Mouse (Mus musculus): ENCODE measurements at regions not wholly inside any gene's neighbourhood (a gene's known extent, or its start where the extent isn't known, plus 50 kb on each side); places are given as distances from the start of the nearest gene placed in this dataset.

GRCm38 (mm10) chr19:25922052-25922451 lies 249.8 kb downstream of the Dmrt2 start:
- TF ChIP-seq CTCF (IDR thresholded peaks at IDR 0.05; ENCODE audit: control insufficient read depth, insufficient read depth, low read length) (no peak), POLR2A (IDR thresholded peaks at IDR 0.05; ENCODE audit: borderline replicate concordance, control insufficient read depth, low read depth, low read length) (no peak)

All from bone marrow, adult 2 months (tissue).